Mouse (Mus musculus) splenic B cell, adult 2 months (primary cell): ENCODE results near the gene Cdadc1.

ENCODE experiments used
- DNase-seq: peaks from one replicate; pipeline ENCODE4 v3.0.0-alpha.2; 2011; ENCODE audit warnings: low read depth, low spot score
- H3K27me3 ChIP-seq: 2 replicates; pipeline ENCODE4 v1.6.1; 2012; ENCODE audit warnings: mild to moderate bottlenecking, low read length, moderate library complexity, mixed read lengths; ENCODE audit not compliant: control insufficient read depth, poor library complexity, insufficient read depth, severe bottlenecking
- H3K36me3 ChIP-seq: 2 replicates; pipeline ENCODE4 v1.6.1; 2012; ENCODE audit warnings: mild to moderate bottlenecking, low read length, moderate library complexity, mixed read lengths; ENCODE audit not compliant: control insufficient read depth, poor library complexity, insufficient read depth, severe bottlenecking

The Cdadc1 gene

DNA sequence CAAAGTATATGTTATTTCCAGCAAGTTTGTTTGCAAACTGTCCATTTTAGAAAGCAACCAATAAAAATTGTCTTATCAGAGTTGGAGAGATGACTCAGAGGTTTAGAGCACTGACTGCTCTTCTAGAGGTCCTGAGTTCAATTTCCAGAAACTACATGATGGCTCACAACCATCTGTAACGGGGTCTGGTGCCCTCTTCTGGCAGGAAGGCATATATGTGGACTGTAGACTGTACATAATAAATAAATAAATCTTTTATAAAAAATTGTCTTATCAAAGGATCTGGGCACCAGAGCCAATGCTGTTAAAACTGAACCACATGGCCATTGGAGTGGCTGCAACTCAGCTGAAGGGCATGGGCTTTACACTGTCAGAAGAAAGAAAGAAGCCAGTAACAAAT, 7.1 kb downstream of the Cdadc1 start:
- no peaks in the 10 kb centered on the region for H3K27me3 ChIP-seq
- DNase-seq = peak; percentile 60
- H3K36me3 ChIP-seq = peaks cover 15% of the 10 kb centered on the region

DNA sequence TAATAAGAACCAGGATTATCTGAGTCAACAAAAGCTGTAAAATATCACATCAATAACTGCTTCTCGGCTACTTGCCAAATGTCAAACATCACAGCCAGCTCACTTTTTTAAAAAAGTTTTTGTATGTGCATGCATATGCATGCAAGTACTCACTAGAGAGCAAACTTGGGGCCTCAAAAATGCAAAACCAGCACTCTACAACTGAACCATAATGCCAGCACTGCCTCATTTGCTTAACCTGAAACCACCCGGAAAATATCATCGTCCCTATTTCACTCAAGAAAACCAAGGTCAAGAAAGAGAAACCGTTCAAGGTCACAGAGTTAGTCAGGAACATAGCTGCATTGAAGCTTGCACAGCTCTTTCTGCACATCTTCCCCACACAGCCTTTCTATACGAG, 21.4 kb downstream of the Cdadc1 start:
- Histone ChIP-seq H3K27me3 (no peaks in the 10 kb centered on the region), H3K36me3 (peaks cover 3% of the 10 kb centered on the region; the same call in 1 of the 2 replicates)
- DNase-seq = no peak

DNA sequence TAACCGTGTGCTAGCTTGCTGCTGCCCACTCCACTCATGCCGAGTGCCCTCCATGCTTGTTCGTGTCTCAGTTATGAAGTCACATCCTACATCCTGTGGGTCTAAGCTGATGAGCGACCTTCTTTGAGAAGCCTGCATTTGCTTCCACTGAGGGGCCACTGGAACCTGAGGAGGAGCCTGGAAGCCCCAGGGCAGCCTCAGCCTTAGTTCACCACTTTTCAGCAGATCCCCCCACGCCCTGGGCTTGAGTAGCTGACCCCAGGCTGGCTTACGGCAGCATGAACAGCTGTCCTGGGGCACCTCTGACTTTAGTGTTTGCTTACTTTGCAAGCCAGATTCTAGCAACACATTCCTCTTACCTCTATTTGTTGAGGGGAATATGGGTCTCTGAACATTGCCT, 31.0 kb downstream of the Cdadc1 start:
- Histone ChIP-seq H3K27me3 (no peaks in the 10 kb centered on the region), H3K36me3 (peaks cover 8% of the 10 kb centered on the region)
- no peak for DNase-seq

DNA sequence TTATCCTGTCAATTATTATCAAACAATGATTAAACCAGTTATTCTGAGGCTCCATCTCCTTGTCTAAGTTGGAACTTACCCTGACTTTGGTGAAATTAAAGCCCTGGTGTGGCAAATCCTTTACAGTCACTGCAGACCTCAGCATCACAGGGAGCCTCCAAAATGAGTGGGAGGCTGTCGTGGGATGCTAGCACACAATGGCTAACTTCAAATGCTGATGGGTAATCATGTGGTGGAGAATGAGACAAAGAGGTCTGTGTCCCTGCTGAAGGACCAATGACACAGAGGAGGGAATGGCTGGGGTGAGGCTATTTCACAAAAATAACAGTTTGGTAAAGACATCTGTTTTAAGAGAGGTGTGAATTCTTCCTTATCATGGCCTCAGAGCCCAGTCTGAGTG, 39.9 kb downstream of the Cdadc1 start:
- H3K36me3 ChIP-seq = no peaks in the 10 kb centered on the region
- no peak for DNase-seq

DNA sequence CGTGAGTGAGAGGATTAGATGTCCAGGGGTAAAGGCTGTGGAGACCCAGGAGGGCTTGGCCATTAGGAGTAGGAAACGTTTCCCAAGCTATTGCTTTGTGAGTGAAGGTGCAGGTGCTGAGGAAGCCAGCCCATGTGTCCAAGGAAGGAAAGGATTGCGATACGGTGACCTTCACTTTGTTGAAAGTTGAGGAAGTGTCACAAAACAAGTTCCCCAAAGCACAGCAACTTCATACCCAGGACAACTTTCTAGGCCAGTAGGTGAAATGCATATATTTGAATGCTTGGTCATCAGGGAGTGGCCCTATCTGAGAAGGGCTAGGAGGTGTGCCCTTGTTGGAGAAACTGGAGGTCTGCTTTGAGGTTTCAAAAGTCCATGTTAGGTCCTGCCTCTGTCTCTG, 40.7 kb downstream of the Cdadc1 start:
- Histone ChIP-seq H3K27me3 (no peaks in the 10 kb centered on the region), H3K36me3 (no peaks in the 10 kb centered on the region)
- DNase-seq = no peak

More for the DNA sequence above, 39.9 kb downstream of the Cdadc1 start:
- H3K27me3 ChIP-seq = no peaks in the 10 kb centered on the region

DNA sequence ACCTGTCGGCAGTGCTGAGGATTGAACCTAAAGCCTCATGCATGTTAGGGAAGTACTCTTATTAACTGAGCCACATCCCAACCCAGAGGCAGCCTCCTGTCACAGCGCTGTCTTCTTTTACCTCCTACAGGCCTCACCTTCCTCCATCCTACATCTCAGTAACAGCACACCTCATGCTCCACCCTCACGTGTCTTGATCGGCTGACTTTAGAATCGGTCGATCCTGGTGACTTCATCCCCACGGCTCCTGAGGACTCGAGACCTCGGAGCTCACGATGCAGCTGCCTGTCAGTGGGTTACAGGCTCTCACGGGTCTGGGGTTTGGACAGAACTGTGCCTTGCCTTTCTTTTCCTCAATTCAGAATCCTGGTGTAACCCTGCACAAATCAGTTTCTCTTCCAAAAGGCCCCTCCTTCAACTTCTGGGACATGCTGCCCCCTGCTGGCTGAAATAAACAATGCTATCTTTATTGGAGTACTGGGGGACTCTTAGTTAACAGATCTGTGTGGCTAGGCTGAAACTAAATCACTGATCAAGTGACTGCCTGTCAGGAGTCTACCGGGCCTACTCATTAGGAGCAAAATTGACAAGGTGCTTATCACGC, 41.7 kb downstream of the Cdadc1 start:
- Histone ChIP-seq H3K27me3 (no peaks in the 10 kb centered on the region), H3K36me3 (no peaks in the 10 kb centered on the region)
- DNase-seq = peak; percentile 79

DNA sequence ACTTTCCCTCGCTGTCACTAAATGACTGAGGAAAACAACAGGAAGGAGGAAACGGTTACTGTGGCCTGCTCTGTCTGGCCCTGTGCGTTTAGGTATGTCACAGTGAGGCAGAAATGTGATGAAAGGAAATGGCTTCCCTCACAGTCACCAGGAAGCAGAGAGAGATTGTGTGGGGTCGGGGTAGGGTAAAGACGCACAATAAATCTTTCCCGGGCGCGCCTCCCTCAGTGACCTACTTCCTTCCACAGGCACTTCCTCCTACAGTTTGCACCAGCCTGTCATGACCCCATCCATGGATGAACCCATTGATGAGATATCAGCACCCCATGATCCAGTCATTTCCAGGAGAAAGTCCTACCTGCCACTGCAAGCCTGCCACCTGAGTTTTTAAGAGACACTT, 42.7 kb downstream of the Cdadc1 start:
- no peak for DNase-seq
- Histone ChIP-seq H3K36me3 (no peaks in the 10 kb centered on the region), H3K27me3 (no peaks in the 10 kb centered on the region)

DNA sequence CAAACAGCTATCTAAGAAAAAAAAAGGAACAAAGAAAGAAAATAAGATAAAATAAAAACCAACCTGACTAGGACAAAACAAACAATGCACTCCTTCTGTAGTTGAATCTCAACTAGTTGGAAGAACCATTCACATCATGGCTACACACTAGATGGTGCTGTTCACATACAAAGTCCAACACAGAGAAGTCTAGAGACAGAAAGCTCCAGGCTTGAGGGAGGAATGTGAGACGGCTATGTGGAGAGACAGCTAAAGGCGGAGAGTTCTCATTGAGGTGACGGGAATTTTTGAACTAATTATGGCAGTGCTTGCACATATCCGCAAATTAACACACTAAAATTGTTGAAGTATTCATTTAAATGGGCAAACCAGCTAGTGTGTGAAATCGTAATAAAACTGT, 43.7 kb downstream of the Cdadc1 start:
- Histone ChIP-seq H3K36me3 (no peaks in the 10 kb centered on the region; the same call in 1 of the 2 replicates), H3K27me3 (no peaks in the 10 kb centered on the region)
- DNase-seq = no peak

DNA sequence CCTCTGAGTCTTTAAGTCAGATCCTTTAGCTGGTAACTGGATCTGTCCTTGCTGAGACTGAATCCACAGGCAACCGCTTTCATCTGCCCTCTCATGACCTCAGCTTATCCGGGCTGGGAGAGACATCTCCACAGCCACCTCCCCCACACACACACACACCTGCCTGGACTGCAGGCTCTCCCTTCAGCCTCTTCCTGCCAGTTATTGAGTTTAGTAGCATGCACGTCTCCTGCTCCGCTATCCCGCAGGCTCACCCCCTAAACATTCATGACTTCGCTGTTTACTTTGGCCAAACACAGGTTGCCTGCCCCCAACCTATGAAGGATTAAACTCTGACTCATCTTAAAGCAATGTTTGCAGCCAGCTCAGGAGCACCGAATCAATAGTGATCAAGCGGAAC, 45.8 kb downstream of the Cdadc1 start:
- H3K36me3 ChIP-seq = peaks cover 1% of the 10 kb centered on the region; the same call in 1 of the 2 replicates
- H3K27me3 ChIP-seq = no peaks in the 10 kb centered on the region
- no peak for DNase-seq

DNA sequence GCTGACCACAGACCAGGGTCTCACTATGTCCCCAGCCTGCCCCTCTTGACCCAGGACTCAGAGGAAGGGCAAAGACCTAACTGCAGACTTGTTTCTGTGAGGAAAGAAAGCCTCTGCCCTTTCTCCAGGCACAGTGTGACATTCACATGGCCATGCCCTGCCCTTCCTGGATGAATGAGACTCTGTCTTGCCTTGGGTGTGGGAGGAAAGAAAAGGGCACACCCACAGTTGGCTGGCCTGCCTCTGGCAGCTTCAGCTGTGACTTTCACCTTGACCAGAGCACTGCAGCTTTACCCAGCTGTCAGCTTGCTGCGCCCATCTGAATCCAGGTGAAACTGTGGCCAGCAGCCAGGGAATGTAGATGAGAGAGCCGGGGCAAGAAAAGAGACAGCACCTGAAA, 46.9 kb downstream of the Cdadc1 start:
- Histone ChIP-seq H3K36me3 (peaks cover 1% of the 10 kb centered on the region; the same call in 1 of the 2 replicates), H3K27me3 (no peaks in the 10 kb centered on the region)
- no peak for DNase-seq

DNA sequence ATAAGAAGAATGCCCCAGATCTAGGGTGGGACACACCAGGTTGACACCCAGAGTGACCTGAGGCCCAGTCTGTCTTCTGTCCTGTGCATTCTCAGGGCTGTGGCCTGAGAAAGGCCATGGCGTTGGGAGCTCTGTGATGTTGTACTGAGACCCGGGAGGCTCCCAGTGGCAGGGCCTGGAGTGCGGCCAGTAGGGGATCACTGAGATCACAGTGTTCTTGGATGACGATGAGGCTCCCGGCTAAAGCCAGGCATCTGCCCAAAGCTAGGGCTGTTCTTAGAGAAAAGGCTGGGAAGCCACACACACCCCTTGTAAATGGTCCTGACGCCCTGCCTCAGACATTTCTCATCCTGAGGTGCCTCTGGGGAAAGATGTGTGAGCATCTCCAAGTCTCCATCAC, 48.7 kb downstream of the Cdadc1 start:
- Histone ChIP-seq H3K36me3 (peaks cover 3% of the 10 kb centered on the region; the same call in 1 of the 2 replicates), H3K27me3 (no peaks in the 10 kb centered on the region)
- no peak for DNase-seq

DNA sequence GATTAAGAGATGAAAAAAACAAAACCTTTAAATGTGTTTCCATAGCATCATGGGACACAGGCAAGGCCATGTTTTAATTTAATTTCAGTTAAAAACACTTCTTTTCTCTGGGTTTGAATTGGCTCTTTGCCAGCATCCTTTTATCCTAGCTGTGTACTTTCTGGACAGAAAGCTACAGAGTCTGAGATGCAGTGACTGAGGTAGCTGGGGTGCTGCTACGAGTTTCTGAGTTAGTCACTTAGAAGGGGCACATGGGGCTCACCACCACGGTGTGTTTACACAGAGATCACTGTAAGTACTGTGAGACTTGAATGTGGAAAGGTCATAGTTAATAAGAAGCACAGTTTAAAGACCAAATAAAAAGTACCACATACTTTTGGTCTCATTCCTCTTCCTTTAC, 49.2 kb downstream of the Cdadc1 start:
- H3K27me3 ChIP-seq = no peaks in the 10 kb centered on the region
- H3K36me3 ChIP-seq = peaks cover 4% of the 10 kb centered on the region; the same call in 1 of the 2 replicates
- DNase-seq = no peak

DNA sequence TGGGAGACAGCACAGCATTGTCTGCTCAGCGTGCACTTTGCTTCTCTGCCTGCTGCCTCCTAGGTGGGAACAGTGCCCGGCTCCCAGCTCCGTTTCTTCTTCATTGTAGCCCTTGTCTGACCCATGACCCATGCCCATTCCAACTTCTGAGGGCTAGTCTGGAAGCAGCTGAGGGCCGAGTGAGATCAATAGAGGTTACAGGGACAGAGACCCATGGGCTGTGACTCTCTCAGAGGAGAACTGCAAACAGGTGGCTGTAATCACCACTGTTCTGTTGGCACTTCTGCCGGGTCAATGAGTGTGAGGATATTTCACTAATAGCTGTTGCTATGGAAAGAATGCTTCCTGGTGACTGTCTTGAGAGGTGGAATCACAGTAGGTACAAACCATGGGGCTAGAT, 50.2 kb downstream of the Cdadc1 start:
- H3K36me3 ChIP-seq = peaks cover 9% of the 10 kb centered on the region; the same call in 1 of the 2 replicates
- no peak for DNase-seq
- no peaks in the 10 kb centered on the region for H3K27me3 ChIP-seq

DNA sequence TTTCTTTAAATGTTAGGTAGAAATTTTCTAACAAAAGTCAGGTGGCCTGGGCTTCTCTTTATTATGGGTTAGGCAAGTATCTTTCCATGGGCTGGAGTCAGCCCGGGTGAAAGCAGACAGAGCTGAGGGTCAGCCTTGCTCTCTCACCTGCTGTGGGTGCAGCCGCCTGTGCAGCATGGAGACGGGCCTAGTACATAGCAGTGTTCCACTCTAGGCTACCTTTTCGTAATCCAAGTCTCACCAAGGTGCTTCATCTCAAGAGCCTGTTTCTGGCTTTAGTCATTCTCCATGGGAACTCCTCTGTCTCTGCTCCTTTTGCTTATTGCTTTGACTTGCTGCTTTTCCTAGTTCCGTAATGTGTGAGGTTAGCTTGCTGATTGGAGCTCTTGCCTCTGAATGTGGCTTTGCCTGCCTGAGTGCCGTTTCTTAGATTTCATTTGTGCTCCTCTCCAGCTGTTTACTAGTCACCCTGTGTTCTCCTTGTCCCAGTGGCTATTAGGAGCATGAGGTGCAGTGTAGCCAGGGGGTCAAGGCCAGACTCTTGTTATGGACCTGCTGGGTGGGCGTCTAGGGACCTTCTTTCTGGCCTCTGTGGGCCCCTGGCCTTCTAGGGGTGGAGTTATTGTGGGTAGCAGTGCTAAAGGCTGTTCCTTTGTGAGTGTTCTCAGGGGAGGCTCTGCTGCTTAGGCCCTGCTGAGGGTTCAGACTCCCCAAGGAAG, 51.4 kb downstream of the Cdadc1 start:
- Histone ChIP-seq H3K36me3 (peaks cover 14% of the 10 kb centered on the region), H3K27me3 (no peaks in the 10 kb centered on the region)
- no peak for DNase-seq

DNA sequence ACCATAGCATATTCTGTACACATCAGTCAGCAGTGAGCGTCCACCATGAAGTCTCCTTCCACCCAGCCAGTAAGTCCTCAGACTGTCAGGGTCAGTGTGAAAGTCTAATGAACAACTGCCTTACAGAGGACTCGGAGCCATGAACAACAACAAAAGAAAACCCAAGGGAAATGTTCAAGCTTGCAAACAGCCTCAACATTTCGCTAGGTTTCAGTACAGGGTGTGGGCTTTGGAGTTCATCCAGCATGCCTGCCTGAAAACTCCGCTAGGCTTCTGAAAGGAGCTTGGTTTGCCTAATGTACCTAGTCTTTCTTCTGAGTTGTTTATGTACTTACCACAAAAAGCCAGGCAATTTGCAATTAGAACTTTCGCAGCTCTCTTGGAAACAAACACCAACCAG, 53.8 kb downstream of the Cdadc1 start:
- Histone ChIP-seq H3K27me3 (no peaks in the 10 kb centered on the region), H3K36me3 (peaks cover 20% of the 10 kb centered on the region)
- DNase-seq = no peak
